Mouse (Mus musculus): ENCODE measurements around the gene Spn.
A peak's percentile ranks its signal among the peaks of the same experiment; 100 is the strongest.

Spn gene

DNA sequence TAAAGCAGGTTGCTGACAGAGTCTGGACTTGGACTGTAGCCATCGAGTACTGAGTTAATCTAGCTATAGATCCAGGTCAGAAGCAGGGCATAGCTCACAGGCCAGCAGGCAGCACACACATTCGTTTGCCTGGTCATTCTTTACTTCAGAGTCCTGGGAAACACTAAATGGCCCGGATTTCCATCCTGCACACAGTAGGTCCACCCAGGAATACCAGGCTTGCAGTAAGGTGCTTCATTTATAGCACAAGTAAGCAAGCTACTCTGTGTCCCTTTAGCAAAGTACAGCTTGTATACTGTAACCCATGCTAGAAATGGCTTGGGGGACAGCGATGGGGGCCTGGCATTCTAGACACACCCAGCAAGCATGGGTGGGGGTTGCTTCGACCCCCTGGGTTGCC lies 1.9 kb upstream of the Spn start:
- DNase-seq = no peak

DNA sequence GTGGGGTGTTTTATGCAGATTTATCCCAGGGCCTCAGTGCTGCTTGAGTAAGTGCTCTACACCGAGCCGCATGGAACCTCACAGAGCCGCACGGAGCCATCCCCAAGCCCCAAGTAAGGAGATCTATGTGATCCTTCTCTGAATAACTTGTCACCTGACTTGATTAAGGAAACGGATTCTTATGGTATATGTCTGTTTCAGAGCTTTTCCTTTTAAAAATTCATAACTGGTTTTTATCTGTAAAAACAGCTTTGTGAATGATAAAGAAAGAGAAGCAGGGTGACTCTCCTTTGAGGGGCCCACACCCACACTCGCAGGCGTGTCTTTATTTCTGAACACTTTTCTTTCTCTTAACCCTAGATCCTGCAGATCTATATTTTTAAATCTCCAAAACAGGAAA lies 1.5 kb upstream of the Spn start:
- no peak for DNase-seq

DNA sequence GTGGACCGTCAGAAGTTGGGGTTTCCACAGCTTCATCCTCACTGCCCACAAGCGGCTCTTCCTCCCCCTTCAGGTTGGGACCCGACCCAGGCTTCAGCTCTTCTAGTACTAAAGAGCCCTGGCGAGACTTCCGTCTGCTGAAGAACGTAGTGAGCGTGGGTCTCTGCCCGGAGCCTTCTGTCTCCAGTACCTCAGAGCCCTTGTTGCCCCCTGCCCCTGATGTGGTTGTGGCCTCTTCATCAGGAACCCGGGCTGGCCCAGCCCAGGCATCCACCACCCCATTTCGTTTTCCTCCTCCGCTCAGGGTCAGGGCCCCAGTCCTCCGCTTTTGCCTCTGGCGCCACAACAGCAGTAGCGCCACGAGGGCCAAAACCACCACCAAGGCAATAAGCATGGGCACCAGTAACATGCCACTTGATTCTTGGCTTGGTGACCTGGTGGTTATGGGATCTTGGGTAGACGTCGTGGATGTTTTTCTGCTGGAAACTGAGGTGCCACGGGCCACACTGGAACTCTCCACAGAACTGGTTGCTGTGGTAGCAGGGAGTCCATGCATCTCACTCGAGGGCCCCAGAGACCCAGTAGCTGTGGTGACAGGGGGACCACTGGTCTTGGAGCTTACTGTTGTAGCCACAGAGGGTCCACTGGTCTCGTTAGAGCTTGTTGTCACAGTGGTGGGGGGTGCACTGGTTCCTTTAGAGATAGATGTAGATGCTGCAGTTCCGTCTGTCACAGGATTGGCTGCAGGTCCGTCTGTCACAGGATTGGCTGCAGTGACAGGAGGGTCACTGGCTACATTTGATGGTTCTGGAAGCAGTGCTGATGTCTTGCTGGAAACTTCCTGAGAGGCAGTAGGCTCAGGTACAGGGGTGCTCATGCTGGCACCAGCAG lies 1.2 kb downstream of the Spn start:
- DNase-seq = no peak

GRCm38 (mm10) chr7:127134821-127135447 lies 2.7 kb downstream of the Spn start:
- DNase-seq = no peak

DNA sequence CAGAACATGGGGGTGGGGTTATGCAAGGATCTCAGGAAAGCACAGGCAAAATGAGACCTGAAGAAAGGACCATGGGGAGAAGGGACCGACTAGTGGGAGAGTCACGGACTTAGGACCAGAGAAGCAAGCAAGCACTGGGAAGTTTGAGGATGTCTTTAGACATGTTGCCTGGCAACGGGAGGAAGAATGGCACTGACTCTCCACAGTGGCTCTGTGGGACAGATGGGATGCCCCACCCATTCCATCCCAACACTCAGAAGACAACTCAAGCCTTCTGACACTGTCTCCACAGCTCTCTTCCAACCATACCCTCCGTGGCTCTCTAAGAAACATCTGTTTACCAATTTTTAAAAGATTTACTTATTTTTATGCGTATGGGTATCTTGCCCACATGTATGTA lies 4.5 kb downstream of the Spn start:
- DNase-seq = no peak

- DNase-seq = peak; percentile 33
Measured at GRCm38 (mm10) chr7:127129638-127130037, 8.0 kb downstream of the Spn start.

DNA sequence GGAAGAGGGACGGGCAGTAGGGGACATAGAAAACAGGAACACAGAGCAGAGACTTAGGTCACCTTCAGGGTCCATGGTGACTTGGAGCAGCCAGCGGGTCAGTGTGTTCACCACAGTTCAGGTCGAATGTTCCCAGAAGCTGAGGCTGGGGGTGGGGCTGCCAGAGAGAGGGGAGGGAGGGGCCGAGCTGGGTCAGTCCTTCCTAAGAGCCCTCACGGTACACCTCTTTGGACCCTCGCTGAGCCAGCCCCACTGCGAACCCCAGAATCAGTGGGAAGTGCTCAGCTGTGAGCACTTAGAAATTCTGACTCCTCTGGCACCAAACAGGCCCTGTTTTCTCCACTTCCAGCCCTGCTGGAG lies 15.7 kb downstream of the Spn start, which contains the start of gene Qprt:
Gene Qprt (minus strand): TSS at position 316 of the 360 bp plus-strand sequence.
- DNase-seq = no peak

- DNase-seq = no peak
Measured at GRCm38 (mm10) chr7:127121061-127121910, 16.3 kb downstream of the Spn start.

GRCm38 (mm10) chr7:127118671-127119445 lies 18.8 kb downstream of the Spn start:
- DNase-seq = no peak

GRCm38 (mm10) chr7:127117948-127118347 lies 19.7 kb downstream of the Spn start:
- no peak for DNase-seq

- peak; percentile 46 for DNase-seq
Measured at GRCm38 (mm10) chr7:127116331-127116935, 21.2 kb downstream of the Spn start.

GRCm38 (mm10) chr7:127114920-127115319 lies 22.7 kb downstream of the Spn start:
- DNase-seq = no peak

- no peak for DNase-seq
Measured at GRCm38 (mm10) chr7:127113614-127114259, 23.9 kb downstream of the Spn start.

GRCm38 (mm10) chr7:127112921-127113597 lies 24.6 kb downstream of the Spn start:
- DNase-seq = no peak

DNA sequence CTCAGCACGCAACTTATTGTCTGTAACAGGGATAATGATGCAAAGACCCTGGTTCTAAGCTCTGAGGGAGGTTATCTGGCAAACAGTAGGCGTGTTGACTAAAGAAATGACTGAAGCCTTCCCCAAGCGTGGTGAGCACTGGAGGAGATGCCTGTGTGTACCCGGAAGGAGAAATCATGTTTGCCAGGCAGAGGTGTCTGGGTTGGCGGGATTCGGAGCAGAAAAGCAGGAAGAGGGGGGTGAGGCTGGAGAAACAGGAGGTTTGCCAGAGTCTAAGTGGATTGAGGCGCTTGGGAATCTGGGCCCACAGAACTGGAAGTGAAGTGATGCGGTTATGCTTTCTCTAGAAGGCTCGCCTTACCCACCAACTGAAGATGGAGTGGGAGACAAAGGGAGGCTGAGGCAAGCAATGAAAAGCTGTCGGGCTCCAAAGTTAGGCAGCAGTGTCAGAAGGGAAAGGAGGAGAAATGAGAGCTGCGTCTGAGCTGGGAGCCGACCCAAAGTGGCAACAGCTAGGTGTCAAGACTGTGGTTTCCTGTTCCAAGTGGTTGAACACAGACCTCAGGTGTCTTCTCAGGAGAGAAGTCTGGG lies 25.3 kb downstream of the Spn start:
- no peak for DNase-seq

DNA sequence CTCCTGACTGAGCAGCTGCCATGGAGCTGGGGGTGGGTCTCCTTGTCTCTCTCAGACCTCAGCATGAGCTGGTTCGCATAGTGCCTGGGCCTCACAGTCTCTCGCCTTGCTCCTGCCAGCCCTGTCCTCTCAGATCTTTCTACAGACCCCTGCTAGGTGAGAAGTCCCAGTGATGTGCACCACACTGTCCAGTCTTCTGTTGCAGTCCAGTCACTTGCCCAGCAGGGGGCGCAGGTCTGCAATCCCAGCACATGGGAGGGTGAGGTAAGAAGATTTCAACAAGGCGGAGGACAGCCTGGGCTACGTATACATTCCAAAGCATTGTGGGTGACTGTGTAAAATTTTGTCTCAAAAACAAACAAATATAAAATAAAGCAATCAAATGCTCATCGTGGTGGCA lies 26.2 kb downstream of the Spn start:
- peak; percentile 53 for DNase-seq

- DNase-seq = peak; percentile 74
Measured at GRCm38 (mm10) chr7:127110239-127111007, 27.2 kb downstream of the Spn start.

DNA sequence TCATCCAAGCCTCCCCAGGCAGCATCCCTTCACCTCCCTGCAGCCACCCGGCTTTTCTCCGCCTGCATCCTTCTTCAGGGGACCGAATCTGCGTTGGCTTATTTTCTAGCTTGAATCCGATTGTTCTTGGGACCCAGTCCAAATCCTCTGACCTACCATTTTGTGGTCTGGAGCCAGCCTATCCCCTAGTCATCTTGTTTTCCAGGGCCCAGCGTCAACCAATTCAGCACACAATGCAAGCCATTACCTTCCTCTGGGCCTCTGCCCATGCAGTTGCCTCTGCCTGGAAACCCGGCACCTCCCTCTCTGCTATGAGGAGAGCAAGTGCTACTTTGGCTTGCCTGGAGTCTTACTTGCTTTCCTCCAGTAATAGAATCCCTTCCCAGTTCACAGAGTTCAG lies 32.1 kb downstream of the Spn start:
- no peak for DNase-seq

DNA sequence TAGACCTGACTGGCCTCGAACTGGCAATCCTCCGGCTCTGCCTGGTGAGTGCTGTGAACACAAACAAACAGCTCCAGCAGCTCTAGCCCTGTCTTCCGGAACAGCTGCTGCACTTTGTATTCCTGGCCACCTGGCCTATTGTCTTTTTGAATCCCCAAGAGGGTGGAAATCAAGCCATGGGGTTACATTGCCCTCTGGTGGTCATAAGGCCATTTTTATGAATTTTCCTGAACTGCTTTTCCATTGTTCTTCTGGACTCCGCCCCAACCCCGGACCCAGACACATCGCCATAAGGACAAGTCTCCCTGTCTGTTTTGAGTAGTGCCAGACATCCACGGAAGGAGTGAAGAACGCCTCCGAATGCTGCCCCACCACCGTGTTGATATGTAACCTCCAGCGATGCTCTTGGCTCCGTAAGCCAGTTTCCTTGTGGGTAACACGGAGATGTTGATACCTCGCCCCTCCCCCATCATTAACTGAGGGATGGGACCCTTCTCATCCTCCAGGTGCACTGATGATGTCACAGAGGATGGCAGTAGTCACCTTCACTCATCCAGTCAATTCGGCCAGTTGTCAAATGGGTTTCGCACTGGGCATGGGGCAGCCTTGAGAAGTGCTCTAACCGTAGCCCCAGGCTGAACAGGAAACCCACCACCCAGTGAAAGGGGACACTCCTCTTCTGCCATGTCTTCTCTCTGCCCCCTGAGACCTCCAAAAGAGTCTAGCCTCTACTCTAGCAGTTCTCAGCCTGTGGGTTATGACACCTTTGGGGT lies 32.9 kb downstream of the Spn start:
- DNase-seq = peak; percentile 56
